Mouse (Mus musculus): ENCODE data around the gene Morn1. TPM values are rescaled to one million over a fixed set of nuclear protein-coding genes. Genes with fewer than 3 reads are reported as not detected.

The Morn1 gene
- polyA plus RNA-seq, 1 experiment from 2014 or later = 4.7 TPM

DNA sequence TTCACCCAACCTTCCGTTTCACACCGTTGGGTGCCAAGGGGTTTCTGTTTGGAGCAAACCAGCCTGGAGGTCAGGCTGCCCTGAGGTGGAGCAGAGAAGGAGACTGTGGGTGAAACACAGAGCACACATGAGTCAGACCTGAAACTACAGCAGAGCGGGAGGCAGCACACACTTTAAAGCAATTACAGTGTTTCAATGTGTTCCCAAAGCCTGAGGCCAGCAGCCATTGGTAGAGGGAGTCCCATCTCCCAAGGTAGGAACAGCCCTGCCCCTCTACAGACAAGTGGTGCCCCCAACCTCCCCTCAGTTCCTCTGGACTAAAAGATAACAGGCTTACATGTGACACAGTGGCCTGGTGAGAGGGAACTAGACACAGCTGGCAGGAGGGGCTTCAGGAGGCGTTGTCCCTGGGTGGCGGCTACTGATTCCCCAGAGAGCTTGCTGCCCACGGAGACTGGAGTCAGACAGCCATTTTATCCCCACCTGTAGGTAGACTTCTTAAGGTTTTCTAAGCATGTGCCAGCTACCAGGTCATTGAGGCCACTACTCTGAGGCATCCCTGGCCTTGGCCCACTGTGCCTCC, 31.1 kb downstream of the Morn1 start:
- peaks cover 34% of the 10 kb centered on the region for H3K4me1 ChIP-seq (ENCODE audit: control insufficient read depth, insufficient read depth, low read length)
- H3K27ac ChIP-seq (replicated peaks; ENCODE audit: low read depth, low read length) = no peak overlapping the region
- no peak overlapping the region for H3K4me2 ChIP-seq (ENCODE audit: low read depth, low read length)
- H3K27me3 ChIP-seq (replicated peaks; ENCODE audit: control insufficient read depth, insufficient read depth, low read length) = no peaks in the 10 kb centered on the region
- 77% methylated on average over 6 of the region's 6 CpGs for WGBS
- H3K4me3 ChIP-seq (ENCODE audit: low read depth, low read length) = no peak overlapping the region
- H3K36me3 ChIP-seq (ENCODE audit: control insufficient read depth, insufficient read depth, low read length) = no peaks in the 10 kb centered on the region
- H3K9ac ChIP-seq (ENCODE audit: low read depth, low read length) = no peak overlapping the region
- no peak for DNase-seq (ENCODE audit: low spot score)
- H3K9me3 ChIP-seq (ENCODE audit: control insufficient read depth, low read length) = peaks cover 17% of the 10 kb centered on the region
- no peak for ATAC-seq (ENCODE audit: low read depth)

DNA sequence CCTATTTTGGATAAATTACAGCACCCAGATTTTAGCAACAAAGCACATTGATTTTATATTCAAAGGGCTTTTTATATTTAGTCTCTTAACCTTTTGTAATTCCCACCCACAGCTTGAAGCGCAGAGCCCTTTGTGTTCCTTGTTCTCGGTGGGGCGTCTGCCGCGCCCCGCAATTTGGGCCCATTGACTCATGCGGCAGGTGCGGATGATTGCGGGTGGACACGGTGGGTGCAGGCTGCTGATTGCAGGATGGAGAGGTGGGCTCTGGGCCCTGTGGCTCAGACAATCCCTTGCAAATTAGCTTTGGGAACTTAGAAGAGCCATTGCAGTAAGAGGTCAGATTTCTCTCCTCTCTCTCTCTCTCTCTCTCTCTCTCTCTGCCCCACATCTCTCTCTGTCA, 31.9 kb downstream of the Morn1 start:
- Histone ChIP-seq H3K36me3 (ENCODE audit: control insufficient read depth, insufficient read depth, low read length) (no peaks in the 10 kb centered on the region), H3K27ac (replicated peaks; ENCODE audit: low read depth, low read length) (no peak overlapping the region), H3K4me1 (ENCODE audit: control insufficient read depth, insufficient read depth, low read length) (peaks cover 42% of the 10 kb centered on the region), H3K27me3 (replicated peaks; ENCODE audit: control insufficient read depth, insufficient read depth, low read length) (no peaks in the 10 kb centered on the region), H3K4me2 (ENCODE audit: low read depth, low read length) (no peak overlapping the region), H3K9ac (ENCODE audit: low read depth, low read length) (no peak overlapping the region), H3K9me3 (ENCODE audit: control insufficient read depth, low read length) (peaks cover 17% of the 10 kb centered on the region), H3K4me3 (ENCODE audit: low read depth, low read length) (no peak overlapping the region)
- WGBS = 86% methylated on average over 10 of the region's 10 CpGs
- DNase-seq (ENCODE audit: low spot score) (no peak), ATAC-seq (ENCODE audit: low read depth) (no peak)

DNA sequence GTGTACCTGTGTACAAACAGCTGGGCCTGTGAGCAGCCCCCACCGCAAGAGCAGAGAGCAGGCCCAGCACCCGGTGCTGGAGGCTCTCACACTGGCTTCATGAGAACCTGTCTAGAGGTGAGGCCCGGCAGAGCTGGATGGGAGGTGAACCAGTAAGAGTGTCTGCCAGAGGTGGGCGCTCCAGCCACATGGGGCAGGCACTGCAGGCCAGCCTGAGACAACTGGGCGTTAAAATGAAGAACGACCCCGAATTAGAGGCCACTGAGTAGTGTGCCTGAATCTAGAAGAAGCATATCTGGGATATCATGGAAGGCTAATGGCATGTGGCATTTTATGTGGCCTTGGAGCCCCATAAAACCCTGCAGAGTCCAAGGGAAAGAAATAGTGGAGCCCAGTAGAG, 33.7 kb downstream of the Morn1 start:
- no peak overlapping the region for H3K4me3 ChIP-seq (ENCODE audit: low read depth, low read length)
- peak overlapping the region; percentile 36; the same call in 1 of the 2 replicates for H3K27ac ChIP-seq (replicated peaks; ENCODE audit: low read depth, low read length)
- DNase-seq (ENCODE audit: low spot score) = no peak
- peaks cover 27% of the 10 kb centered on the region for H3K4me1 ChIP-seq (ENCODE audit: control insufficient read depth, insufficient read depth, low read length)
- no peak for ATAC-seq (ENCODE audit: low read depth)
- no peak overlapping the region for H3K4me2 ChIP-seq (ENCODE audit: low read depth, low read length)
- peaks cover 17% of the 10 kb centered on the region for H3K9me3 ChIP-seq (ENCODE audit: control insufficient read depth, low read length)
- no peaks in the 10 kb centered on the region for H3K27me3 ChIP-seq (replicated peaks; ENCODE audit: control insufficient read depth, insufficient read depth, low read length)
- WGBS = 78% methylated on average over 7 of the region's 7 CpGs
- H3K9ac ChIP-seq (ENCODE audit: low read depth, low read length) = no peak overlapping the region
- no peaks in the 10 kb centered on the region for H3K36me3 ChIP-seq (ENCODE audit: control insufficient read depth, insufficient read depth, low read length)

DNA sequence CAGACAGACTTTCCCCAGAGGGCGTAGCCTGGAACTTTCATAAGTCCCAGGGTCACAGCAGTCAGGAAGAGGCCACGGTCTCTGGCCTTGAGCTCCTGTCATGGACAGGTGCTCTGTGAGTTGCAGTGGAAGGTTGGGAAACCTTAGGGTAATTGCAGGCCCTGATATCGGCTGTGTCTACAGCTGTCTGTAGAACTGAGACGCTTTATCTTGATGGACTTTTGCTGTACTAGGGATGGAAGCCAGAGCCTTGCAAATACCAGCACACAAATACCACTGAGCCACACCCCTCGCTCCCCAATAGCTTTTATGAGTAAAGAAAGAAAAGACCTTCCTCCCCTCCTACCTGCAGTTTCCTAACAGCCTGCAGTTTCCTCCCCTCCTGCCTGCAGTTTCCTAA, 34.2 kb downstream of the Morn1 start:
- peak overlapping the region; percentile 73 for H3K27ac ChIP-seq (replicated peaks; ENCODE audit: low read depth, low read length)
- H3K27me3 ChIP-seq (replicated peaks; ENCODE audit: control insufficient read depth, insufficient read depth, low read length) = no peaks in the 10 kb centered on the region
- no peak overlapping the region for H3K4me3 ChIP-seq (ENCODE audit: low read depth, low read length)
- no peaks in the 10 kb centered on the region for H3K36me3 ChIP-seq (ENCODE audit: control insufficient read depth, insufficient read depth, low read length)
- WGBS = 61% methylated on average over 5 of the region's 5 CpGs
- peaks cover 25% of the 10 kb centered on the region for H3K4me1 ChIP-seq (ENCODE audit: control insufficient read depth, insufficient read depth, low read length)
- H3K4me2 ChIP-seq (ENCODE audit: low read depth, low read length) = no peak overlapping the region
- peak; percentile 16; the same call in 1 of the 2 replicates for ATAC-seq (ENCODE audit: low read depth)
- peak; percentile 66 for DNase-seq (ENCODE audit: low spot score)
- peaks cover 17% of the 10 kb centered on the region for H3K9me3 ChIP-seq (ENCODE audit: control insufficient read depth, low read length)
- H3K9ac ChIP-seq (ENCODE audit: low read depth, low read length) = no peak overlapping the region

DNA sequence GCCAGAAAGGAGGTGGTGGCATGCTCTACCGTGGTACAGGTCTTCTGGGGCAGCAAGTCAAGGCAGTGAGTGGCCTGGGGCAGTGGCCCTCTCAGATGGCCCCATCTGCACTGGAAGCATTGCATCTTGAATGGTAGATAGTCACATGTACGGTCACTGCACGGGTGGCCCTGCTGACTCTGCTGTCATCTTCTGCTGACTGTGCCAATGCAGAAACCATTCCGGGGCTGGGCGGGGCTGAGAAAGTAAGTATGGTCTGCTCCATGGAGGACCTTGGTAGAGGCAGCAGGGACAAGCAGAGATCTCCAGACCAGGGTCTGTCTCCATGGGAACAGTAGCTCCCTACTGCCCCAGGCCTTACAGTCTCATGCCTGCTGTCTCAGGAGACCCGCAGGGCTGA, 34.8 kb downstream of the Morn1 start:
- H3K9ac ChIP-seq (ENCODE audit: low read depth, low read length) = no peak overlapping the region
- peaks cover 17% of the 10 kb centered on the region for H3K9me3 ChIP-seq (ENCODE audit: control insufficient read depth, low read length)
- H3K36me3 ChIP-seq (ENCODE audit: control insufficient read depth, insufficient read depth, low read length) = no peaks in the 10 kb centered on the region
- peaks cover 25% of the 10 kb centered on the region for H3K4me1 ChIP-seq (ENCODE audit: control insufficient read depth, insufficient read depth, low read length)
- peak overlapping the region; percentile 73 for H3K27ac ChIP-seq (replicated peaks; ENCODE audit: low read depth, low read length)
- DNase-seq (ENCODE audit: low spot score) (no peak), ATAC-seq (ENCODE audit: low read depth) (no peak)
- no peaks in the 10 kb centered on the region for H3K27me3 ChIP-seq (replicated peaks; ENCODE audit: control insufficient read depth, insufficient read depth, low read length)
- H3K4me2 ChIP-seq (ENCODE audit: low read depth, low read length) = no peak overlapping the region
- WGBS = 85% methylated on average over 6 of the region's 6 CpGs
- H3K4me3 ChIP-seq (ENCODE audit: low read depth, low read length) = no peak overlapping the region

DNA sequence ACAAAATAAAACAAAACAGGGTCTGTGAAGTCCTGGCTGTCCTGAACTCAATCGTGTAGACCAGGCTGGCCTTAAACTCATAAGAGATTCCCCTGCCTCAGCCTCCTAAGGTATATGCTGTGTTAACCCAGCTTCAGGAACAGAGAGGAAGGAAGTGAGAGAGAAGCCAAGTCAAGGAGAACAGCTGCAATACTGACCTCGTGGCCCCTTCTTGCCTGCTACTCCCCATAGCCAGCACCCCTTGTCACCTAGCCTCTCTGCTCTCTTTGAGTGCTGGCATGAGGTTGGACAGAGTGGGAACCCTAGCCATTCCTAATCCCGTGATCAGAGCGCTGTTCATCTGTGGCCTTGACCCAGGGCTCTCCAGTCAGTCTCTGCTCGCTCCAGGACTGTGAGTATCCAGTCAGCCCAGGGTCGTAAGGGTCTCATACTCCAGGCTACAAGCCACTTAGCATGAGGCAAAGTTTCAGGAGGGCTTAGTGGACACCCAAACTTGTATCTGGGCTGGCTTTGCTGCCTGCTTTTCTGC, 35.6 kb downstream of the Morn1 start:
- ATAC-seq (ENCODE audit: low read depth) = peak; percentile 17; the same call in 1 of the 2 replicates
- DNase-seq (ENCODE audit: low spot score) = no peak
- no peaks in the 10 kb centered on the region for H3K27me3 ChIP-seq (replicated peaks; ENCODE audit: control insufficient read depth, insufficient read depth, low read length)
- peak overlapping the region; percentile 94 for H3K27ac ChIP-seq (replicated peaks; ENCODE audit: low read depth, low read length)
- peaks cover 25% of the 10 kb centered on the region for H3K4me1 ChIP-seq (ENCODE audit: control insufficient read depth, insufficient read depth, low read length)
- H3K4me2 ChIP-seq (ENCODE audit: low read depth, low read length) = peak overlapping the region; percentile 31
- H3K36me3 ChIP-seq (ENCODE audit: control insufficient read depth, insufficient read depth, low read length) = no peaks in the 10 kb centered on the region
- H3K9ac ChIP-seq (ENCODE audit: low read depth, low read length) = peak overlapping the region; percentile 53; the same call in 1 of the 2 replicates
- H3K9me3 ChIP-seq (ENCODE audit: control insufficient read depth, low read length) = peaks cover 17% of the 10 kb centered on the region
- WGBS = 79% methylated on average over 6 of the region's 6 CpGs
- no peak overlapping the region for H3K4me3 ChIP-seq (ENCODE audit: low read depth, low read length)

DNA sequence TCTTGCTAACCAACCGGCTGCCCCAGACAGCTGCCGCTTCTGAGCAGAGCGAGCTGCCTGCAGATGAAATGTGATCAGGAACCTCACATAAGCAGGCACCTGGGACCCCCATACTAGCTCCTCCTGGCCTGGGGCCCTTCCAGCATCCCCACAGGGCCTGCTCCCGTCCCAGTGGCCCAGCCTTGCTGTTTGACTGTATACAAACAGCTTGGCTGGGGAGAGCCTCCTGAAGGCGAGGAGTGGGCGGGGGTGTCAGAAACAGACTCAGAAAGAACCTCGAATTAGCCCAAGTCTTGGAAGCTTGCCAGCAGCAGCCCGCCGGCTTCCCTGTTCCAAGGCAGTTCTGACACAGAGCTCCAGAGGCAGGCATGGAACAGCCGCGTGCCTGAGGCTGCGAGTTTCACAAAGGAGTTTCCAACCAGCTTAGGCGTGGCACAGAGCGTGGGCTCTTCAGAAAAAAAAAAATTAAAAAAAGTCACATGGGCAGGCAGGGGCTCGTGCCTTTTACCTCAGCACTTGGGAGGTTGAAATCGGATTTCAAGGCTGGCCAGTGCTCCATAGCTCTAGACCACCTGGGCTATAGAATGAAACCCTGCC, 36.2 kb downstream of the Morn1 start:
- Histone ChIP-seq H3K27ac (replicated peaks; ENCODE audit: low read depth, low read length) (peak overlapping the region; percentile 94), H3K27me3 (replicated peaks; ENCODE audit: control insufficient read depth, insufficient read depth, low read length) (no peaks in the 10 kb centered on the region), H3K9ac (ENCODE audit: low read depth, low read length) (peak overlapping the region; percentile 53), H3K9me3 (ENCODE audit: control insufficient read depth, low read length) (peaks cover 12% of the 10 kb centered on the region), H3K4me2 (ENCODE audit: low read depth, low read length) (peak overlapping the region; percentile 31), H3K4me1 (ENCODE audit: control insufficient read depth, insufficient read depth, low read length) (peaks cover 25% of the 10 kb centered on the region), H3K36me3 (ENCODE audit: control insufficient read depth, insufficient read depth, low read length) (no peaks in the 10 kb centered on the region), H3K4me3 (ENCODE audit: low read depth, low read length) (no peak overlapping the region)
- peak; percentile 89 for ATAC-seq (ENCODE audit: low read depth)
- DNase-seq (ENCODE audit: low spot score) = peak; percentile 97
- 9% methylated on average over 15 of the region's 16 CpGs for WGBS

DNA sequence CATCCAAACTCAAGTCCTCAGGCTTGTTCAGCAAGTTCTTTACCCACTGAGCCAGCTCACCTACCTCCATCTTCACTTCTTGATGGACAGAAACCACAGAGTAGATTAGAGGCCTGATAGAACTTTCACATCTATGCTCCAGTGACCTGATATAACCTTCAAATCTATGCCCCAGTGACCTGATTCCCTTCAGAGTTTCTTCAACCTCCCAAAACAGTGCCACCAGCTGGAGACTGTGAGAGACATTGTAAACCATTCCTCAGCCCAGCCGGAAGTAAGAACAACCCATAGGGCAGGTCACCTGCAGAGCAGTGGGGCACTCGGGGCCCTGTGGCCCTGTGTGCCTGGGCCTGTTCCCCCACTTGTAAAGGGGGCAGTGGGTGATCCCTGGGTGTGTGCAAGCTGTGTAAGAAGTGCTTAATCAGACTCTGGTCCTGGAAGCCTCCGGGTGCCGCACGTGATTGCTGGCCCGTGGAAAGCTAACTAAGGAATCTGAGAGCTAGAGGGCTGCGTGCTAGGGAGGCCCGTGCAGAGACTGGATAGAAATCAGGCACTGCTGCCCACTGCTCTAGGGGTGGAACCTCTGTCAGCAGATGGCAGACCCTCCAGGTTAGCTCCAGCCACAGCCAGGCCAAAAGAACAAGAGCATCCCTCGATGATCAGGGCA, 37.6 kb downstream of the Morn1 start:
- peaks cover 25% of the 10 kb centered on the region for H3K4me1 ChIP-seq (ENCODE audit: control insufficient read depth, insufficient read depth, low read length)
- no peaks in the 10 kb centered on the region for H3K27me3 ChIP-seq (replicated peaks; ENCODE audit: control insufficient read depth, insufficient read depth, low read length)
- WGBS = 73% methylated on average over 9 of the region's 9 CpGs
- DNase-seq (ENCODE audit: low spot score) = no peak
- H3K4me2 ChIP-seq (ENCODE audit: low read depth, low read length) = no peak overlapping the region
- no peak overlapping the region for H3K4me3 ChIP-seq (ENCODE audit: low read depth, low read length)
- ATAC-seq (ENCODE audit: low read depth) = no peak
- H3K9me3 ChIP-seq (ENCODE audit: control insufficient read depth, low read length) = no peaks in the 10 kb centered on the region
- H3K9ac ChIP-seq (ENCODE audit: low read depth, low read length) = no peak overlapping the region
- no peaks in the 10 kb centered on the region for H3K36me3 ChIP-seq (ENCODE audit: control insufficient read depth, insufficient read depth, low read length)
- H3K27ac ChIP-seq (replicated peaks; ENCODE audit: low read depth, low read length) = no peak overlapping the region
